Mouse (Mus musculus) limb, embryonic 11.5 days (tissue): Measurements from ENCODE around the gene Nebl. TPM values are rescaled to one million over a fixed set of nuclear protein-coding genes. Genes with fewer than 3 reads are reported as not detected.
"Not testable (repeated sequence)": the region's sequence is repeated elsewhere in the genome, so short reads cannot be mapped to it uniquely, and the experiment has no call there.

Source experiments
- ATAC-seq: fragments of 200-750 bp; cut with Nextera tagmentation; 2 replicates; pipeline ENCODE4 v1.8.0; 2017; ENCODE audit warnings: low read depth; ENCODE audit not compliant: insufficient number of reproducible peaks, low FRiP score, low TSS enrichment
- DNase-seq: peaks from one replicate; pipeline ENCODE4 v3.0.0-alpha.2; 2015; ENCODE audit warnings: low spot score
- H3K27ac ChIP-seq: fragments of 300-500 bp; sonication (generic); replicated peaks from 2 replicates; pipeline ENCODE4 v1.5.1; 2014; ENCODE audit warnings: low read depth, mild to moderate bottlenecking, low read length
- H3K27me3 ChIP-seq: fragments of 300-500 bp; sonication (generic); 2 replicates; pipeline ENCODE4 v1.6.1; 2014; ENCODE audit warnings: mild to moderate bottlenecking, low read length, mixed read lengths; ENCODE audit not compliant: control insufficient read depth, insufficient read depth
- H3K36me3 ChIP-seq: fragments of 300-500 bp; sonication (generic); 2 replicates; pipeline ENCODE4 v1.6.1; 2014; ENCODE audit warnings: mild to moderate bottlenecking, low read length, moderate library complexity, mixed read lengths; ENCODE audit not compliant: control insufficient read depth, insufficient read depth
- H3K4me1 ChIP-seq: fragments of 300-500 bp; sonication (generic); 2 replicates; pipeline ENCODE4 v1.6.1; 2014; ENCODE audit warnings: low read length, mixed read lengths; ENCODE audit not compliant: control insufficient read depth, insufficient read depth
- H3K4me2 ChIP-seq: fragments of 300-500 bp; sonication (generic); 2 replicates; pipeline ENCODE4 v1.6.1; 2014; ENCODE audit warnings: low read depth, mild to moderate bottlenecking, moderate library complexity; ENCODE audit not compliant: severe bottlenecking
- H3K4me3 ChIP-seq: fragments of 300-500 bp; sonication (generic); 2 replicates; pipeline ENCODE4 v1.5.1; 2014; ENCODE audit warnings: low read depth, low read length
- H3K9ac ChIP-seq: fragments of 300-500 bp; sonication (generic); 2 replicates; pipeline ENCODE4 v1.6.1; 2014; ENCODE audit warnings: mild to moderate bottlenecking, low read length
- H3K9me3 ChIP-seq: fragments of 300-500 bp; sonication (generic); 2 replicates; pipeline ENCODE4 v1.6.1; 2016; ENCODE audit warnings: low read length; ENCODE audit not compliant: control insufficient read depth
- WGBS: fragments of 180-500 bp; shearing (Covaris S2); extraction: QIAGEN DNeasy Blood & Tissue Kit; methylation state at CpG from one replicate; pipeline ENCODE4 v1.1.7; 2014; 5-methylcytosine and 5-hydroxymethylcytosine counted together
- microRNA-seq: library from miRNA; unstranded; fragments of <30 nt; microRNA quantifications from one replicate; pipeline ENCODE4, GENCODE M21; 2016
- polyA plus RNA-seq: library from polyadenylated mRNA; unstranded; fragments of >200 nt; fragmentation: Nextera tagmentation; extraction: Ambion mirVana; gene quantifications from 2 replicates; pipeline ENCODE4 v1.2.1, GENCODE M21; 2014

Gene Nebl
- polyA plus RNA-seq, 1 experiment from 2014 or later, result 4.8 TPM

DNA sequence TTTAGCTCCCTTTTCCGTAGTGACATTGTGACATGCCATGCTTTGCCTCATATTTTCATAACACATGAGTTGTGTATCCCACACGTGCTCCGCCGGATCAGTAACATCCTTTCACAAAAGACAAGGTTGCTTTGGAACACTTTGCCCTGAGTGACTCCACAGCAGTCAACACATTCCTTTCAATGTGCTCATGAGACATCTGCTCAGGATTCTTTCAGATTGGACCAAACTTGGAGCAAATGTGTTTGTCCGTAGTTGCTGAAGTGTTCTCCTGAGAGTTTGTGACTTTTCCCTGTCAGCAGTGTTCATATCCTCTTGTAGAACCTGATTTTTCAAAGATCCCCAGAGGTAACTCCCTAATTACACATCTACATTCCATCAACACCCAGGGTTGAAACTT is 414.4 kb downstream of the Nebl start:
- ATAC-seq, result no peak
- H3K4me3 ChIP-seq, result no peak overlapping the region
- no peaks in the 10 kb centered on the region for H3K9me3 ChIP-seq
- 92% methylated on average over 5 of the region's 5 CpGs for WGBS
- no peaks in the 10 kb centered on the region for H3K27me3 ChIP-seq
- H3K36me3 ChIP-seq, result no peaks in the 10 kb centered on the region
- H3K4me2 ChIP-seq, result no peak overlapping the region
- no peak overlapping the region for H3K9ac ChIP-seq
- no peak for DNase-seq
- H3K4me1 ChIP-seq, result no peaks in the 10 kb centered on the region
- H3K27ac ChIP-seq, result no peak overlapping the region

DNA sequence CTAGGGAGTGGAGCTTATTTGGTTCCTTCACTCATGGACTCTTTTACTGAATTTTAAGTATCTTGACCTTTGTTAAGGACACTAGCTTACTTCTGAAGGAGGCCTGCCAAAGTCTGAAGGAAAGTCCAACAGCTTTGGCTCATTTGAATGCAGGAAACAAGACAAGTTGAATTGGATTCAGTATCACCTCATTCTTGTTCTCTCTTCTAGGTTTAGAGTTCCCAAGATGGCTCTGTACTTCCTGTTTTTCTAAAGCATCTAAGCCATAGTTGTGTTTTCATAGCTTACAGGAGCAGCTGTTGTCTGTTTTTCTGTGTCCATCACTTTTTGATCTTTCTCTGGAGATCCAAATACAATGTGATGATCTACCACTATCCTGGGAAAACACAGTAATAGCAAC is 429.9 kb downstream of the Nebl start:
- no peak overlapping the region for H3K27ac ChIP-seq
- no peak overlapping the region for H3K4me3 ChIP-seq
- no peaks in the 10 kb centered on the region for H3K27me3 ChIP-seq
- DNase-seq (no peak), ATAC-seq (no peak)
- H3K9ac ChIP-seq, result no peak overlapping the region
- no peak overlapping the region for H3K4me2 ChIP-seq
- no peaks in the 10 kb centered on the region for H3K9me3 ChIP-seq
- H3K36me3 ChIP-seq, result no peaks in the 10 kb centered on the region
- H3K4me1 ChIP-seq, result no peaks in the 10 kb centered on the region

DNA sequence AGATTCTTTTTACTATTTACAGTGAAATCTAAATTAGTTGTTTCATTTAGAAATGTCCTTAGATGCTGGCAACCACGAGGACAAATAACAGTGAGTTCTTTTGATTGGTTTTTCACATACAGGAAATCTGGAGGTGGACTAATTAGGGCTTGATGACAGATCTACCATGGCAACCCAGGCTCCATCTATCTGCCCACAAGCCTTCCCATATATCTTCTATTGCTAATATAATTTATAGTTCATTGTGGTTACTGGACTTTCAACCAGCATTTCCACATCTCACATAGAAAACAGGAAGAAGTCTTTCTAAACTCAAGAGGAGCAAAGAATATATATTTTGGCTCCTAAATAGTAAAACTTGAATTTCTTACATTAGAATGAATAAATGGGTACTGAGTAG is 433.8 kb downstream of the Nebl start:
- Histone ChIP-seq H3K4me3 (no peak overlapping the region), H3K36me3 (no peaks in the 10 kb centered on the region), H3K27me3 (no peaks in the 10 kb centered on the region), H3K4me2 (no peak overlapping the region), H3K4me1 (no peaks in the 10 kb centered on the region), H3K27ac (no peak overlapping the region), H3K9me3 (no peaks in the 10 kb centered on the region), H3K9ac (no peak overlapping the region)
- 61% methylated on average over 1 of the region's 1 CpGs for WGBS
- no peak for DNase-seq
- no peak for ATAC-seq

DNA sequence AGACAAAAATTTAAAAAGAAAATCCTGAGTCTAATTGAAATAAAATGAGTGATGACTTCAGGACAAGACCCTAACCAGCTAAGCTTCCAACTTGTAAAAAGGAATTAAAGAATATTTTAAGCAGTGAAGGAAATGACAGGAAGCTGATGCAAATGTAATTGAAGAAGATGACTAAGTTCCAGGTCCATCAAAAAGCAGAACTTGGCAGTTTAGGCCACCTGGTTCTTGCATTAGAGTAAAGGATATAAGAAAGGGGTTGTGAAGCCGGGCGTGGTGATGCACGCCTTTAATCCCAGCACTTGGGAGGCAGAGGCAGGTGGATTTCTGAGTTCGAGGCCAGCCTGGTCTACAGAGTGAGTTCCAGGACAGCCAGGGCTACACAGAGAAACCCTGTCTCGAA is 436.0 kb downstream of the Nebl start:
- DNase-seq, H3K27me3 ChIP-seq, H3K4me1 ChIP-seq, ATAC-seq, H3K9me3 ChIP-seq, H3K9ac ChIP-seq, H3K4me2 ChIP-seq, H3K36me3 ChIP-seq, H3K4me3 ChIP-seq, H3K27ac ChIP-seq: not testable (repeated sequence)
- 90% methylated on average over 4 of the region's 5 CpGs for WGBS

Small RNA genes within 50 kb of the gene (microRNA-seq; reads per million reads assigned to microRNA genes)
- gene Mir6419, result not detected
